Mouse (Mus musculus): ENCODE measurements around the gene Bcdin3d.
A peak's percentile ranks its signal among the peaks of the same experiment; 100 is the strongest.

Bcdin3d gene

DNA sequence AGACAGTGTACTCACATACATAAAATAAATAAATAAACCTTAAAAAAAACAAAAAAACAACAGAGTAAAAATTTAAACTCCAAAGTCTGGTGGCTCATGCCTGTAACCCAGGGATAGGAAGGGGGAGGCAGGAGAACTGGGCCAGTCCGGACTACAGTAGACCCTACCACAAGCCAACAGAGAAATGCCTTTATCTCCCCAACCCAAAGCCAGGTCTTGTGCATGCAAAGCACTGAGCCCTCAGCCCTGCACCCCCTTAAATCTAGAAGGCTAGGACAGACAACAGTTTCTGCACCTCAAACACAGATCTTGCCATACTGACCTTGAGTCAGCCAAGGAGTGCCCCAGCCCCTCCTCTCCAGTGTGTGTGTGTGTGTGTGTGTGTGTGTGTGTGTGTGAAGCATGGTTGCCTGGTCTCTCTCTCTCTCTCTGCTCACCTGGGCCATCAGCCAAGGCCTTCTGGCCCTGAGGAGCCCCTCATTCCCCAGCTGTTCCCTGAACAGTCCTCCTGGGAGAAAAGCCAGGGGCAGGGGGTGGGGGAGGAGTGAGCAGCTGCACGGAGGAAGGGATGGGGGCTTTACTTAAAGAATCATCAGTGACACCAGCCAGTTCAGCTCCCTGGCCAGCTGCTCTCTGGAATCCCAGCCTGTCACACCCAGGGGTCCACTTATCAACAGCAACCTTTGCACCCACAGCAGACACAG lies 34.3 kb downstream of the Bcdin3d start:
- DNase-seq (ENCODE audit: low spot score) = no peak

DNA sequence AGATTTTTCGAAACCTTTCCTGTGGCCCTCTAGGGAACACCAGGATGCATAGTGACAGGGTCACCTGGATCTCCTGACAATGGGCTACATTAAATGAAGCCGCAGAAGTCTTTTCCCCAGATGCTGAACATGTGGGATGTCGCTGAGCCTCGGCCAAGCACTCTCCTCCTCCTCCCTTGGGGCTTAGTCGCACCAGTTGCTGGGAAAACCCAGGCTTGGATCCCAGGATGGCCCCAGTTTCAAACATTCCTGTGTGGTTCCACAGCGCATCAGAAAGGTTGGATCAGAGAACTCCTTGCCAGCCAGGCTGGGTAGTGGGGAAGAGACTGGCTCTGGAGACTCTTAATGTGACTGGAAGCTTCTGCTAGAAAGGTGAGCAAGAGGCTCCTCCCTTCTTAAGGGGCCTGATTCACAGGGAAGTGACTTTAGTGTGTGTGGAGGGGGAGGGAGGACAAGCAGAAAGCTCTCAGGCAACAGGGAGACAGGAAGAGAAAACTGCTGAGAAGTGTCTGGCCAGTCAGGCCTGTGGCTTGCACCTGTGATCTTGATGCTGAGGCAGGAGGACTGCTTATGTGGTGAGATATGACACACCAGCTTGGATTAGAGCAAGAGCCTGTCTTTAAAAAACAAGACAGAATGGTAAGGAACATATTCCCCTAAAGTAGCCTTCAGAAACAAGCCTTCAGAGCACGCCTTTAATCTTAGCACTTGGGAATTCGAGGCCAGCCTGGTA lies 35.4 kb downstream of the Bcdin3d start:
- DNase-seq (ENCODE audit: low spot score) = no peak

DNA sequence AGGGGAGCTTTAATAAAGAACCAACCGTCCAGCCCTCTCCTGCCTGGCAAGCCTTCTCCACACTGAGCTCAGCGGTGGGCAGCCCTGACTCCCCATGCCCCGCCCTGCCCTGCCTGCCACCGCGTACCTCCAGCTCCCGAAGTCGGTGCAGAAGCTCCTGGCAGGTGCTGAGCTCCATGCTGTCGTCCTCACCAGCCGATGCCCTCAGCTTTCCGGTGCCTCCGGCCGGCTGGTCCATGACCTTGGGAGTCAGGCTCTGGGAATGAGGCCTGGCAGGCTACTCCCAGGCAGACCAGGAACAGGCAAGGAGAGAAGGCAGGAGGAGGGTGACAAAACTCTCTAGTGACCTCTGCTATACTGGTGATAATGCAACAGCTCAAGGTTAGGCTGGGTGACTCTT lies 40.6 kb downstream of the Bcdin3d start:
- DNase-seq (ENCODE audit: low spot score) = no peak

DNA sequence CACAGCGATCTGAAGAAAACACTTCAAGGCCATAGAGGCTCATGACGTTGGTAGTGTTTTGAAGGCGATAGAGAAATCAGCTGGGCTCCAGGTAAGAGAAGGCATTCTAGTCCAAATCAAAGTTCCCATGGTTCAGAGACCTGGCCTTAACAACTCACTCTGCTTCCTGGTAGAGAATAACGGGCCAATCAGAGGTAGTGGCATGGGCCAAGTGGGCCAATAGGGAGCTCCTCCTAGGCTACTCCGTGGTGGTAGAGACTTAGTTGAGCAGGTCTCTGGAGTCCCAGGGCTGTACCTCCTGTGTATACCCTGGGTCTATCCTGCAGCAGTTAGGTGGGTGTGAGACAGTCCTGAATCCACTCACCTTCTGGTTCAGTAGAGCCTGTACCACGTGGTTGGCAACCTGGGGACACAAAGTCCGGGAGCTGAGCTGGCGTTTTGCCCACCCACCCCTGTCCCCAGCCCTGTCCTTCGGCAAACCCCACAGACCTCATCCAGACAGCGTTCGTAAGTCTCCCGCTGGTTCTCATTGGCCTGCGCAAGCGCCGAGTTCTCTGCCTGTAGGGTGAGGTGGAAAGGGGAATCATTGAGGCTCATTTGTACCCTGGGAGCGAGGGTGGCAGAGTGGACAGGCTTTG lies 41.3 kb downstream of the Bcdin3d start:
- no peak for DNase-seq (ENCODE audit: low spot score)

GRCm38 (mm10) chr15:99431967-99432366 lies 42.6 kb downstream of the Bcdin3d start:
- DNase-seq (ENCODE audit: low spot score) = no peak

- DNase-seq (ENCODE audit: low spot score) = no peak
These were observed 43.0 kb downstream of the Bcdin3d start for GRCm38 (mm10) chr15:99431504-99431903.

GRCm38 (mm10) chr15:99431063-99431462 lies 43.5 kb downstream of the Bcdin3d start:
- no peak for DNase-seq (ENCODE audit: low spot score)

DNA sequence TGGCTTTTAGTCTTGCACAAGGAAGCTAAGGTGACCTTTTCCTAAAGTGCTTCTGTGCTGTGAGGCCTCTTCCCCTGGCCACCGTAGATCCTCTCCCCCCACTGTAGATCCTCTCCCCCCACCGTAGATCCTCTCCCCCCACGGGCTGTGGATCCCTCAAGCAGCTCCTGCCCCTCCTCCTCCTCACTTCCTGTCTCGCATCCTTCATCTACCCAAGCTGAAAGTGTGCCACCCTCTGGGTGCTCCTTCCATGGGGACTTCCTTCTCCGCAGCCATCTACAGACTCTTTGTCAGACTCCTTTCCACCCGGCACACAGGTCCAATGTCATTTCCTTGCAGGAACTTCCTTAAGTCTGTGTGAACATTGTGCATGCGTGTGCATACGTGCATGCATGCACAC lies 44.1 kb downstream of the Bcdin3d start:
- DNase-seq (ENCODE audit: low spot score) = peak; percentile 12

GRCm38 (mm10) chr15:99423884-99424283 lies 50.6 kb downstream of the Bcdin3d start:
- DNase-seq (ENCODE audit: low spot score) = no peak

DNA sequence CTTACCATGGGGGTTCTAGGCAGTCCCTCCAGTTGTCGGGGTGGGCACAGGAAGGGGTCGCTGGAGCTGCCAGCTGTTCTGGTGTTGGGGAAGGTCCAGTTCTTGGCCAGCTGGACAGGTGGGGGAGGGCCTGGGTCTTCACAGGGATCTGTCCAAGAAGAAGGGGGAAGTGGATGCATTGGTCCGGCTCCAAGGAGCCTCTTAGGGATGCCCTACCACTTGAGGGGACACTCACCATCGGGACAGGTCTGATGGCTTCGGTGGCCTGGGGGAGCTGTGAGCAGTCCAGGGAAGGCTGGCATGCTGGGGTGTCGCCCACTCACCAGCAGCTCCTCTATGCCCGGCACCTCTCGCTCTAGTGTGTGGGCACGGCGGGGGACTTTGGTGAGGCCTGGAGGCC lies 51.4 kb downstream of the Bcdin3d start:
- no peak for DNase-seq (ENCODE audit: low spot score)

DNA sequence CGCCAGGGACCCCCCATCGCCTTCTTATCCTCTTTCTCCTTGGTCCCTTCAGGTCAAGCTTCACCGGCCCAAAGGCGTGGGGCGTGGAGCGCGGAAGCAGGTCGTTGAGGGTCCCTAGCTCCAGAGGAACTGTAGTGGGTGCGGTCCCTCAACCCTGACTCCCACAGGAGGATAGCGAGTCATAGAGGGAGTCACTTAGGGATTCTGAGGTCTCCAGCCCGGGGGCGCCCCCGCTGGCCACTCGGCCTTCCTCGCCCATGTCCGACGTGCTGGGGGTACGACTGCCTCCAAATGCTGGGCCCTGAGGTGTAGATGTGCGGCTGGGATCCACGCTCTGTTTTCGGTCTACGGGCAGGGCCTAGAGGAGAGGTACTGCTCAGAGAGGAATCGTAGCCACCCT lies 52.0 kb downstream of the Bcdin3d start:
- no peak for DNase-seq (ENCODE audit: low spot score)

DNA sequence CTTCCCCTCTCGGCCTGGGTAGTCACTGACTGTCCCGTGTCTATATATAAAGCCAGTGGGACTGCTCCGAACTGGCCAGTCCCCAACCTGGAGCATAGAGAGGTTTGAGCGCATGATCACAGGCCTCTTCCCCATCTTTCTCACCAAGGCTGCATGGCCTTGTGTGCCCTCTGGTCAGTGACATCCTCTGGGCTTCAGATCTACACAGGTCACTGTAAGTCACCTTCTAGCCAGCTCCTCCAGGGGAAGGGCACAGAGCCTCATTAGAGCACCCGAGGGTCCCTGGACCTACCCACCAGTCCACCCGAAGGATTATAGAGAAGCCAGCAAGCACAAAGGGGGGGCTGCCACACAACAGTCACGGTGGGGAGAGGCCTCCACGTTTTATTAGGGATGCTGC lies 52.9 kb downstream of the Bcdin3d start:
- no peak for DNase-seq (ENCODE audit: low spot score)

GRCm38 (mm10) chr15:99421152-99421551 lies 53.4 kb downstream of the Bcdin3d start:
- peak; percentile 16 for DNase-seq (ENCODE audit: low spot score)

GRCm38 (mm10) chr15:99420521-99421014 lies 54.0 kb downstream of the Bcdin3d start:
- DNase-seq (ENCODE audit: low spot score) = no peak

DNA sequence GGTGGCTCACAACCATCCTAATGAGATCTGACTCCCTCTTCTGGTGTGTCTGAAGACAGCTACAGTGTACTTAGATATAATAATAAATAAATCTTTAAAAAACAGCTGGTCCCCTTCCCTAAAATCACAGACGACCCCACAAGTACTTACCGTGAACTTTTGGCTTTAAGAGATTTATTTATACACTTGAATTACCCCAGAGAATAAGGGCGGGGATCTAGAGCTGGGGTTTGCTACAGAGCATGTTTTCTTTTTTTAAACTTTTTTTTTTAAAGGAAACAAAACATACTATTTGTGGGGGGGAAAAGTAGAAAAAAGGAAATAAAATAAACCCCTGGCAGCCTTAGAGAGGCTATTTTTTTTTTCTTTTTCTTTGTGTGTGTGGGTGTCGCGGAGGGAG lies 54.4 kb downstream of the Bcdin3d start:
- DNase-seq (ENCODE audit: low spot score) = no peak
